In genomic region chr10:81384605-81384982, GRCm38 (mm10) we compare ENCODE assay signal across 8 mouse cellular contexts. TPM values are rescaled to one million over a fixed set of nuclear protein-coding genes. Genes with fewer than 3 reads are reported as not detected.
A peak's percentile ranks its signal among the peaks of the same experiment; 100 is the strongest.
DNase-seq lines count a peak whose midpoint lies in the region; ATAC-seq and TF ChIP-seq lines count a peak whose summit lies in the region.

No protein-coding gene starts in this region.

- no peak for DNase-seq in lung, postnatal 25 days (ENCODE audit: low spot score)
- DNase-seq in c-Kit-positive CD71-positive TER-119-positive erythroid progenitor cells, embryonic 14.5 days (ENCODE audit: low spot score) = no peak
- no peak for DNase-seq in ovary, adult 18-20 months (ENCODE audit: low spot score)
- no peak for DNase-seq in adrenal gland, postnatal 14 days

- under 1% methylated on average over 19 of the region's 19 CpGs for WGBS in lung, embryonic 16.5 days
- 1% methylated on average over 19 of the region's 19 CpGs for WGBS in limb, embryonic 13.5 days
- WGBS in olfactory bulb, adult 2 months = under 1% methylated on average over 19 of the region's 19 CpGs

- H3K4me1 ChIP-seq in lung, embryonic 16.5 days (replicated peaks; ENCODE audit: control insufficient read depth, insufficient read depth, low read length) = peaks cover 20% of the 10 kb centered on the region
- H3K4me1 ChIP-seq in embryonic fibroblast, embryonic 13.5 days (ENCODE audit: control insufficient read depth, insufficient read depth, low read length) = peaks cover 2% of the 10 kb centered on the region; the same call in 1 of the 2 replicates
- peaks cover 13% of the 10 kb centered on the region for H3K4me1 ChIP-seq in limb, embryonic 13.5 days
- peaks cover 16% of the 10 kb centered on the region for H3K4me1 ChIP-seq in olfactory bulb, adult 2 months (ENCODE audit: control insufficient read depth, insufficient read depth, low read length)

- TF ChIP-seq POLR2A in embryonic fibroblast, embryonic 13.5 days (IDR thresholded peaks at IDR 0.05; ENCODE audit: low read depth, low read length) = no peak
- TF ChIP-seq POLR2A in olfactory bulb, adult 2 months (IDR thresholded peaks at IDR 0.05; ENCODE audit: insufficient read depth, low read depth, low read length) = no peak

- no peaks in the 10 kb centered on the region for H3K9me3 ChIP-seq in lung, embryonic 16.5 days (ENCODE audit: control insufficient read depth, low read length)
- no peaks in the 10 kb centered on the region for H3K9me3 ChIP-seq in limb, embryonic 13.5 days

- no peaks in the 10 kb centered on the region for H3K27me3 ChIP-seq in lung, embryonic 16.5 days (ENCODE audit: control insufficient read depth, insufficient read depth, low read depth, low read length)
- no peaks in the 10 kb centered on the region for H3K27me3 ChIP-seq in limb, embryonic 13.5 days

- peak overlapping the region; percentile 81 for H3K4me2 ChIP-seq in lung, embryonic 16.5 days (ENCODE audit: low read depth, low read length)
- peak overlapping the region; percentile 88 for H3K4me2 ChIP-seq in limb, embryonic 13.5 days (replicated peaks)

- peak overlapping the region; percentile 78 for H3K4me3 ChIP-seq in lung, embryonic 16.5 days (ENCODE audit: low read length)
- peak overlapping the region; percentile 82 for H3K4me3 ChIP-seq in embryonic fibroblast, embryonic 13.5 days (ENCODE audit: insufficient read depth, low read length)
- H3K4me3 ChIP-seq in limb, embryonic 13.5 days = peak overlapping the region; percentile 80
- H3K4me3 ChIP-seq in olfactory bulb, adult 2 months (ENCODE audit: insufficient read depth, low read depth, low read length) = peak overlapping the region; percentile 63

- peak overlapping the region; percentile 67 for H3K27ac ChIP-seq in lung, embryonic 16.5 days (ENCODE audit: low read length)
- peak overlapping the region; percentile 35 for H3K27ac ChIP-seq in embryonic fibroblast, embryonic 13.5 days (ENCODE audit: insufficient read depth, low read length)
- peak overlapping the region; percentile 63 for H3K27ac ChIP-seq in limb, embryonic 13.5 days
- H3K27ac ChIP-seq in olfactory bulb, adult 2 months (ENCODE audit: insufficient read depth, low read depth, low read length) = no peak overlapping the region

- peak overlapping the region; percentile 83 for H3K9ac ChIP-seq in lung, embryonic 16.5 days (ENCODE audit: low read length)
- peak overlapping the region; percentile 84 for H3K9ac ChIP-seq in limb, embryonic 13.5 days

- ATAC-seq in lung, embryonic 16.5 days (ENCODE audit: low read depth) = peak; percentile 26; the same call in 1 of the 2 replicates
- ATAC-seq in limb, embryonic 13.5 days (ENCODE audit: low FRiP score, low read depth) = peak; percentile 21; the same call in 1 of the 2 replicates

- no peak for TF ChIP-seq CTCF in embryonic fibroblast, embryonic 13.5 days (IDR thresholded peaks at IDR 0.05; ENCODE audit: borderline replicate concordance, insufficient read depth, low read length)
- TF ChIP-seq CTCF in olfactory bulb, adult 2 months (IDR thresholded peaks at IDR 0.05; ENCODE audit: insufficient read depth, low read depth, low read length) = no peak

- H3K36me3 ChIP-seq in lung, embryonic 16.5 days (ENCODE audit: control insufficient read depth, insufficient read depth, low read length) = peaks cover 26% of the 10 kb centered on the region
- peaks cover 37% of the 10 kb centered on the region for H3K36me3 ChIP-seq in limb, embryonic 13.5 days

RNA-seq across cellular contexts. Expression of gene Gm48551, which starts 0.3 kb away (rescaled TPM):
- polyA plus RNA-seq in lung, embryonic 16.5 days (2015; fragmentation: Nextera tagmentation; extraction: Ambion mirVana) = 3.0 and 3.1 TPM in 2 replicates
- polyA plus RNA-seq in embryonic fibroblast, embryonic 13.5 days (2011; ENCODE audit: insufficient read length, low read depth, missing spikeins) = 1.4 TPM in 1 of 2 replicates, not detected in the other
- 3.3 and 4.0 TPM in 2 replicates for polyA plus RNA-seq in limb, embryonic 13.5 days (2015; fragmentation: Nextera tagmentation; extraction: Ambion mirVana)
- not detected in 2 replicates for polyA plus RNA-seq in olfactory bulb, adult 2 months (2012; ENCODE audit: insufficient read depth, insufficient read length, low replicate concordance, missing spikeins)
- 0.48 and 1.6 TPM in 2 replicates for total RNA-seq in adrenal gland, postnatal 14 days (2021)

RNA-seq across cellular contexts. Expression of gene Dohh, which starts 0.4 kb away (rescaled TPM):
- 71.4 and 73.1 TPM in 2 replicates for polyA plus RNA-seq in lung, embryonic 16.5 days (2015; fragmentation: Nextera tagmentation; extraction: Ambion mirVana)
- 37.7 and 50.1 TPM in 2 replicates for polyA plus RNA-seq in embryonic fibroblast, embryonic 13.5 days (2011; ENCODE audit: insufficient read length, low read depth, missing spikeins)
- 72.7 and 79.4 TPM in 2 replicates for polyA plus RNA-seq in limb, embryonic 13.5 days (2015; fragmentation: Nextera tagmentation; extraction: Ambion mirVana)
- polyA plus RNA-seq in olfactory bulb, adult 2 months (2012; ENCODE audit: insufficient read depth, insufficient read length, low replicate concordance, missing spikeins) = not detected in 2 replicates
- 52.6 and 55.6 TPM in 2 replicates for total RNA-seq in adrenal gland, postnatal 14 days (2021)

RNA-seq across cellular contexts. Expression of gene Gm48552, which starts 4.2 kb away (rescaled TPM):
- polyA plus RNA-seq in lung, embryonic 16.5 days (2015; fragmentation: Nextera tagmentation; extraction: Ambion mirVana) = 1.2 and 1.7 TPM in 2 replicates
- polyA plus RNA-seq in embryonic fibroblast, embryonic 13.5 days (2011; ENCODE audit: insufficient read length, low read depth, missing spikeins) = 1.1 TPM in 1 of 2 replicates, not detected in the other
- 1.7 and 1.9 TPM in 2 replicates for polyA plus RNA-seq in limb, embryonic 13.5 days (2015; fragmentation: Nextera tagmentation; extraction: Ambion mirVana)
- polyA plus RNA-seq in olfactory bulb, adult 2 months (2012; ENCODE audit: insufficient read depth, insufficient read length, low replicate concordance, missing spikeins) = not detected in 2 replicates
- 0.64 and 2.1 TPM in 2 replicates for total RNA-seq in adrenal gland, postnatal 14 days (2021)

RNA-seq across cellular contexts. Expression of gene Fzr1, which starts 6.3 kb away (rescaled TPM):
- polyA plus RNA-seq in lung, embryonic 16.5 days (2015; fragmentation: Nextera tagmentation; extraction: Ambion mirVana) = 95.4 and 105 TPM in 2 replicates
- 26.4 and 26.7 TPM in 2 replicates for polyA plus RNA-seq in embryonic fibroblast, embryonic 13.5 days (2011; ENCODE audit: insufficient read length, low read depth, missing spikeins)
- 111 and 112 TPM in 2 replicates for polyA plus RNA-seq in limb, embryonic 13.5 days (2015; fragmentation: Nextera tagmentation; extraction: Ambion mirVana)
- polyA plus RNA-seq in olfactory bulb, adult 2 months (2012; ENCODE audit: insufficient read depth, insufficient read length, low replicate concordance, missing spikeins) = not detected in 2 replicates
- total RNA-seq in adrenal gland, postnatal 14 days (2021) = 40.5 and 43.3 TPM in 2 replicates

RNA-seq across cellular contexts. Expression of gene Smim24, which starts 8.3 kb away (rescaled TPM):
- polyA plus RNA-seq in lung, embryonic 16.5 days (2015; fragmentation: Nextera tagmentation; extraction: Ambion mirVana) = 7.9 and 9.0 TPM in 2 replicates
- polyA plus RNA-seq in embryonic fibroblast, embryonic 13.5 days (2011; ENCODE audit: insufficient read length, low read depth, missing spikeins) = 0.58 and 2.2 TPM in 2 replicates
- 4.2 and 4.7 TPM in 2 replicates for polyA plus RNA-seq in limb, embryonic 13.5 days (2015; fragmentation: Nextera tagmentation; extraction: Ambion mirVana)
- not detected in 2 replicates for polyA plus RNA-seq in olfactory bulb, adult 2 months (2012; ENCODE audit: insufficient read depth, insufficient read length, low replicate concordance, missing spikeins)
- total RNA-seq in adrenal gland, postnatal 14 days (2021) = 0.94 and 1.9 TPM in 2 replicates

Comparison
In these comparisons a context has a peak if more than half of its experiments do, and no peak if none do; other contexts are left out.
1. RNA of gene Dohh, which starts 0.4 kb away (polyA plus RNA-seq): 72.7 to 79.4 TPM in limb, embryonic 13.5 days, 71.4 to 73.1 TPM in lung, embryonic 16.5 days and 37.7 to 50.1 TPM in embryonic fibroblast, embryonic 13.5 days; not detected in olfactory bulb, adult 2 months; every median in the first group is over 10 times any median in the second.
2. Peak in every context shown above with its lines, with median percentiles within 50 percentile points of each other: H3K4me3 ChIP-seq.